Mouse (Mus musculus): ENCODE measurements at regions not wholly inside any gene's neighbourhood (a gene's known extent, or its start where the extent isn't known, plus 50 kb on each side); places are given as distances from the start of the nearest gene placed in this dataset.
A peak's percentile ranks its signal among the peaks of the same experiment; 100 is the strongest.

- DNase-seq: no peak
Measured at GRCm38 (mm10) chrX:70261360-70261759, 103.5 kb downstream of the Ids start.

- DNase-seq: no peak
Measured at GRCm38 (mm10) chrX:70216011-70216410, 148.9 kb downstream of the Ids start.

- DNase-seq: no peak
Measured at GRCm38 (mm10) chrX:70184427-70185090, 180.3 kb downstream of the Ids start.

- DNase-seq: no peak
Measured at GRCm38 (mm10) chrX:70169737-70170136, 195.1 kb downstream of the Ids start.

GRCm38 (mm10) chrX:70161011-70161410 is 203.9 kb downstream of the Ids start:
- DNase-seq: peak; percentile 64 to 68
